Mouse (Mus musculus) MEL (cell line): Measurements from ENCODE around the gene Gm32742.

Experiments
- CTCF ChIP-seq, 3 experiments: IDR thresholded peaks in 2 of 3; conservative IDR thresholded peaks in 1 of 3; 2 replicates each; pipeline ENCODE4 v1.5.1; 2011 to 2012; ENCODE audit warnings: low read length in 3 of 3, low read depth in 2 of 3, mild to moderate bottlenecking in 2 of 3, improper control_type of control experiment in 1 of 3, inconsistent platforms in 1 of 3, mixed read lengths in 1 of 3, moderate library complexity in 1 of 3; ENCODE audit not compliant: control insufficient read depth in 1 of 3, insufficient read depth in 1 of 3, poor library complexity in 1 of 3, severe bottlenecking in 1 of 3
- GABPA ChIP-seq: IDR thresholded peaks from 2 replicates; pipeline ENCODE4 v1.6.1; 2012; ENCODE audit warnings: low read depth, mild to moderate bottlenecking, inconsistent platforms, low read length, improper control_type of control experiment, moderate library complexity
- USF2 ChIP-seq, 2 experiments: IDR thresholded peaks; 2 replicates each; pipeline ENCODE4 v1.6.1; 2011 to 2012; ENCODE audit warnings: improper control_type of control experiment in 2 of 2, low read length in 2 of 2, borderline replicate concordance in 1 of 2, inconsistent platforms in 1 of 2, low read depth in 1 of 2, mild to moderate bottlenecking in 1 of 2; ENCODE audit not compliant: insufficient read depth in 1 of 2

- no peak for TF ChIP-seq GABPA
- TF ChIP-seq CTCF (IDR thresholded peaks at IDR 0.05 in 2 of 3, conservative IDR thresholded peaks at IDR 0.05 in 1 of 3; ENCODE audit: control insufficient read depth in 1 of 3, insufficient read depth in 1 of 3, low read depth in 2 of 3, low read length in 3 of 3, poor library complexity in 1 of 3, severe bottlenecking in 1 of 3) = no peak
- no peak for TF ChIP-seq USF2 (IDR thresholded peaks at IDR 0.05; ENCODE audit: borderline replicate concordance in 1 of 2, insufficient read depth in 1 of 2, low read depth in 1 of 2, low read length in 2 of 2)
Observed at GRCm38 (mm10) chr9:51147294-51147693, 18.0 kb downstream of the Gm32742 start.
